Mouse (Mus musculus): ENCODE data around the gene Comt.

Comt gene

GRCm38 (mm10) chr16:18426802-18427280 is at the start of gene Comt:
TSS of gene Comt (minus strand) at chr16:18426852.
- no peak for DNase-seq

- DNase-seq, result no peak
Observed at GRCm38 (mm10) chr16:18474021-18474420, 47.4 kb upstream of the Comt start.

GRCm38 (mm10) chr16:18472976-18473375 is 46.3 kb upstream of the Comt start:
- DNase-seq, result no peak

GRCm38 (mm10) chr16:18472416-18472815 is 45.8 kb upstream of the Comt start:
- DNase-seq, result no peak

- DNase-seq, result no peak
Observed at GRCm38 (mm10) chr16:18471976-18472375, 45.3 kb upstream of the Comt start.

GRCm38 (mm10) chr16:18471381-18471955 is 44.8 kb upstream of the Comt start:
- DNase-seq, result no peak

GRCm38 (mm10) chr16:18470829-18471228 is 44.2 kb upstream of the Comt start:
- DNase-seq, result no peak

- peak; percentile 48 for DNase-seq
Observed at GRCm38 (mm10) chr16:18464271-18464670, 37.6 kb upstream of the Comt start.

GRCm38 (mm10) chr16:18462598-18462997 is 35.9 kb upstream of the Comt start:
- peak; percentile 54 for DNase-seq

- peak; percentile 47 for DNase-seq
Observed at GRCm38 (mm10) chr16:18462031-18462430, 35.4 kb upstream of the Comt start.

- DNase-seq, result no peak
Observed at GRCm38 (mm10) chr16:18460826-18461225, 34.2 kb upstream of the Comt start.

- peak; percentile 86 for DNase-seq
Observed at GRCm38 (mm10) chr16:18459955-18460370, 33.3 kb upstream of the Comt start.

- peak; percentile 72 for DNase-seq
Observed at GRCm38 (mm10) chr16:18459335-18459954, 32.8 kb upstream of the Comt start.

- DNase-seq, result no peak
Observed at GRCm38 (mm10) chr16:18458661-18459060, 32.0 kb upstream of the Comt start.

GRCm38 (mm10) chr16:18455407-18455806 is 28.8 kb upstream of the Comt start:
- no peak for DNase-seq

- DNase-seq, result no peak
Observed at GRCm38 (mm10) chr16:18453846-18454245, 27.2 kb upstream of the Comt start.

- no peak for DNase-seq
Observed at GRCm38 (mm10) chr16:18452361-18452862, 25.8 kb upstream of the Comt start.

- DNase-seq, result no peak
Observed at GRCm38 (mm10) chr16:18451486-18452181, 25.0 kb upstream of the Comt start.

GRCm38 (mm10) chr16:18449005-18449404 is 22.4 kb upstream of the Comt start:
- DNase-seq, result no peak

- no peak for DNase-seq
Observed at GRCm38 (mm10) chr16:18448104-18448503, 21.5 kb upstream of the Comt start.

GRCm38 (mm10) chr16:18447243-18447642 is 20.6 kb upstream of the Comt start:
- no peak for DNase-seq

- DNase-seq, result peak; percentile 96
Observed at GRCm38 (mm10) chr16:18443385-18443841, 16.8 kb upstream of the Comt start.

- DNase-seq, result no peak
Observed at GRCm38 (mm10) chr16:18436128-18436527, 9.5 kb upstream of the Comt start.

Measured in thymus, postnatal 25 days (tissue).